Mouse (Mus musculus) urinary bladder, postnatal 4 days (tissue): Measurements from ENCODE around the gene Top3a.

Experiments used
- DNase-seq, 2 experiments: peaks; one replicate each; pipeline ENCODE4 v3.0.0; 2021 to 2022; ENCODE audit warnings: low spot score in 2 of 2

Top3a gene

DNA sequence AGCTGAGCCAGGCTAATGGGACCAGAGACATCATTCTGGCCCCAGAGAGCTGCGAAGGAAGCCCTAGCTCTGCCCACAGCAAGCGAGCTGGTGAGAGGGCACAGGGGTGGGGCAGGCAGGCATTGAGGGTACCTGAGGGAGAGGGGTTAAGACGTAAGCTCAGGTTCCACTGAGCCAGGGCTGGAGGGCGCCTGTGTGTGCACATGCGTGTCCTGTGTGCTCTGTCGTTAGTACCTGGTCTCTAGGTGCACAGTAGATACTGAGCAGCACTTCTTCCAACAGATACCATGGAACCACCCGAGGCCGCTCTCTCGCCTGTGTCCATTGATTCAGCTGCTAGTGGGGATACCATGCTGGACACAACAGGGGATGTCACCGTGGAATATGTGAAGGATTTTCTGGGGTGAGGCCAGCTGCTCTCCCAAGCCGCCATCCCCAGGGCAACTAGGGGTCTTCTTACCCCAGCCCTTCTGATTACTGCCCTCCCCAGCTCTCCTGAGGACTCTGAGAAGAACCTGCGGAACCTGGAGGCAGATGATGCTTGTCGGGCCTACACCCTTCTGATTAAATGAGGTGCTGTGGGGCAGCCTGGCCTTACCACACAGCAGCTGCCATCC lies 64.4 kb downstream of the Top3a start:
- DNase-seq, result no peak

DNA sequence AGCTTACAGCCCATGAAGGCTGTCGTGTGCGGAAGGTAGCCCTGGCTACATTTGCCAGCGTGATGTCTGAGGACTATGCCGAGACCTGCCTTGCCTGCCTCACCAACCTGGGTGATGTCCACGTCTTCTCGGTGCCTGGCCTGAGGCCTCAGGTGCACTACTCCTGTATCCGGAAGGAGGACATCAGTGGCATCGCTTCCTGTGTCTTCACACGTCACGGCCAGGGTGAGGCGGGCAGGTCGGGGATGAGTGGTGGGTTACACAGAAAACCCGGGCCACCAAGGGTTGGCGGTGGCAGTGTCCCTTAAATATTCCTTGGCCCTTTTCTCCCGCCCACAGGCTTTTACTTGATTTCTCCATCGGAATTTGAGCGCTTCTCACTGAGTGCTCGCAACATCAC lies 65.1 kb downstream of the Top3a start:
- DNase-seq, result no peak

DNA sequence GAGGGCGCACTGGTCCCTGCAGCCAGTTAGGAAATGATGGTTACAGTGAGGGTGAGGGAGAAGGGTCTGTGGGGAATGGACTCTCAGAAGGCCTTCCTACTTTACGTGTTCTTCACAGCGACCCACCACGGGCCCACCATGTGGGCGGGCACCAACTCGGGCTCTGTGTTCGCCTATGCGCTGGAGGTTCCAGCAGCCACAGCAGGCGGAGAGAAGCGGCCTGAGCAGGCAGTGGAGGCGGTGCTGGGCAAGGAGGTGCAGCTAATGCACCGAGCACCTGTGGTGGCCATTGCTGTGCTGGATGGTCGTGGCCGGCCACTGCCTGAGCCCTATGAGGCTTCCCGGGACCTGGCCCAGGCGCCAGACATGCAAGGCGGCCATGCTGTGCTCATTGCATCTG lies 65.9 kb downstream of the Top3a start:
- no peak for DNase-seq

DNA sequence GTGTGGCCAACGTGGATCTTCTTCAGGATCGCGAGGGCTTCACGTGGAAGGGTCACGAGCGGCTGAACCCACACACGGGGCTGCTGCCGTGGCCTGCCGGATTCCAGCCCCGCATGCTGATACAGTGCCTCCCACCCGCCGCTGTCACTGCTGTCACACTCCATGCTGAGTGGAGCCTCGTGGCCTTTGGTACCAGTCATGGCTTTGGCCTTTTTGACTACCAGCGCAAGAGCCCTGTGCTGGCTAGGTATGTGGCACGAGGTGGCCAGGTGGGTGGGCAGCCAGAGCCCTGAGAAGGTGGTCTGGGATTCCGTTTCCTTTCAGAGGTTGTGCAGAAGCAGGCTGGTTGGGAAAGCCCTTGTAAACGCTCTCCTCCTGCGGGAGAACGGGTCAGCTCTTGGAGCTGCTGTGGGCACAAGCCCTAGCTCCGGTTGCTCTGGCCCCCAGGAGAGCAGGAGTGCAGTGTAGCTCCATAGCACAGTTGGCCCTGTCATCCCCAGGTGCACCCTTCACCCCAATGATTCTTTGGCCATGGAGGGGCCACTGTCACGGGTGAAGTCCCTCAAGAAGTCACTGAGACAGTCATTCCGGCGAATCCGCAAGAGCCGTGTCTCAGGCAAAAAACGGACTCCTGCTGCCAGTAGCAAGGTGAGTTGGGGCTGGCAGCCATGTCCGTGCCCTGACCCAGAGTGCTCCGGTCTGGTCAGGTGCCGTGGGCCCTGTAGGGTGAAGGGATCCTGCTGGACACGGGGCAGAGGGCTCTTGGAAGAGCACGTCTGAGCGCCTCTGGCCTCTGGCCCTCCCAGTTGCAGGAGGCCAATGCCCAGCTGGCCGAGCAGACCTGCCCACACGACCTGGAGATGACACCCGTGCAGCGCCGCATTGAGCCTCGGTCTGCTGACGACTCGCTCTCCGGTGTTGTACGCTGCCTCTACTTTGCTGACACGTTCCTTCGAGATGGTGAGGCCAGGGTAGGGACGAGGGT lies 67.4 kb downstream of the Top3a start:
- no peak for DNase-seq

DNA sequence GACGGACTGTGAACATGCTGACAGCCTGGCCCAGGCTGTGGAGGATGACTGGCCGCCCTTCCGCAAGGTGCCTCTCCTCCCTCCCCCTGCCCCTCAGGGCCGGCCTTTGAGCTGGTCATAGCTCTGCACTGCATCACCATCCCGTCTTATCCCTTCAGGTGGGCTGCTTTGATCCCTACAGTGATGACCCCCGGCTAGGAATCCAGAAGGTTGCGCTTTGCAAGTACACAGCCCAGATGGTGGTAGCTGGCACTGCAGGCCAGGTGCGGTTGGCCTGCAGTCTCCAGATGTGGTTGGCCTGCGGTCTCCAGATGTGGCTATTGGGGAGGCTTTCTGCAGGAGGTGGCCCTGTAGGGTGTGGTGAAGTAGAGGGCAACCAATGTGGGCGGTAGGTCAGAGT lies 68.5 kb downstream of the Top3a start:
- no peak for DNase-seq

DNA sequence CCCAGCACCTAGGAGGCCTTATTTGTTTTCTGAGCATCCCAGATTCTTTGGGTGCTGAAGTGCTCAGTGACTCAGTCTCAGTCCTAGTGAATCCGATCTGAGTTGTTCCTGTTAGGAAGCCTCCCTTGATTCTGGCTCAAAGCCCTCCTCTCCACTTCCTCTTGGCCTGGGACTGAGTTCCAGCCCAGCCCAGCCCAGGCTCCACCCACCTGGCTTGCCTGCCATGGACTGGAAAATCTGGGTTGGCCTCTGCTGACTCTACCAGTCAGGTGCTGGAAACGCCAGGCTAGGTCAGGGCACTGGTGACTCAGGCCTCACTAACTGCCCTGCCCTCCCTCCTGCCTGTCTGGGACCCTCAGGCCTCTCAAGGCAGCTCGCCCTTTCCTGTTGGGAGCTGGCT lies 69.5 kb downstream of the Top3a start:
- peak; percentile 73 to 83 for DNase-seq

DNA sequence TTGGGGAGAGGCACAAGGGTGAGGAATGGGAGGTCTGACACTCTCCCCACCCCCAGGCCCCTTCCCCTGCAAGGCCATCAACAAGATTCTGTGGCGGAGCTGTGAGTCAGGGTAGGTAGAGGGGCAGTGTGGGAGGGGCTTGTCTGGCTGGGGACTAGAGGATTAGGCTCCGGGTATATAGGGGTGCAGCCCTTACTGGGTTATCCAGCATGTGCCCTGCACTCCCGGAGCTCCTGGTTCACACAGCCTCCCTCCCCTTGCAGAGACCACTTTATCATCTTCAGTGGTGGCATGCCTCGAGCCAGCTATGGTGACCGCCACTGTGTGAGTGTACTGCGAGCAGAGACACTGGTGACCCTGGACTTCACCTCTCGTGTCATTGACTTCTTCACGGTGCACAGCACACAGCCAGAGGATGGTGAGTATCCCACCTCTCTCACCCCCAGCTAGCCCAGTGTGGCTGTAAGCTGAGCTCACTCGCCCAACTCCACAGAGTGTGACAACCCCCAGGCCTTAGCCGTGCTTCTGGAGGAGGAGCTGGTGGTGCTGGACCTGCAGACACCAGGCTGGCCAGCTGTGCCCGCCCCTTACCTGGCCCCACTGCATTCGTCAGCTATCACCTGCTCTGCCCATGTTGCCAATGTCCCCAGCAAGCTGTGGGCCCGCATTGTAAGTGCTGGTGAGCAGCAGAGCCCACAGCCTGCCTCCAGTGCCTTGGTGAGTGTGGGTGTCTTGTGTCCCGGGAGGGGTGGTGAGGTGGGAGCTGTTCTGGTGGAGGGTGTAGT lies 70.3 kb downstream of the Top3a start:
- peak in 1 of 2 experiments; percentile 17 for DNase-seq

DNA sequence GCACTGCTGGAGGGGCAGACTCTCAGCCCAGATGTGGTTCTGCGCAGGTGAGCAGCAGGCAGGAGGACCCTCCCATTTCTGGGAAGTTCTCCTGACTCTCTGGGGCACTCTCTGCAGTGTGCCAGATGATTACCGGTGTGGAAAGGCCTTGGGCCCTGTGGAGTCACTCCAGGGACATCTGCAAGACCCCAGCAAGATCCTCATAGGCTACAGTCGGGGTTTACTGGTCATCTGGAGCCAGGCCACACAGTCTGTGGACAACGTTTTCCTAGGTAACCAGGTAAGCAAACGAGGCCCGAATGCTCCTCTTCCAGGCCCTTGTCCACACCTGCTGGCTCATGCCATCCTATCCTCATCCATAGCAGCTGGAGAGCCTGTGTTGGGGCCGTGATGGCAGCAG lies 71.1 kb downstream of the Top3a start:
- DNase-seq, result no peak

DNA sequence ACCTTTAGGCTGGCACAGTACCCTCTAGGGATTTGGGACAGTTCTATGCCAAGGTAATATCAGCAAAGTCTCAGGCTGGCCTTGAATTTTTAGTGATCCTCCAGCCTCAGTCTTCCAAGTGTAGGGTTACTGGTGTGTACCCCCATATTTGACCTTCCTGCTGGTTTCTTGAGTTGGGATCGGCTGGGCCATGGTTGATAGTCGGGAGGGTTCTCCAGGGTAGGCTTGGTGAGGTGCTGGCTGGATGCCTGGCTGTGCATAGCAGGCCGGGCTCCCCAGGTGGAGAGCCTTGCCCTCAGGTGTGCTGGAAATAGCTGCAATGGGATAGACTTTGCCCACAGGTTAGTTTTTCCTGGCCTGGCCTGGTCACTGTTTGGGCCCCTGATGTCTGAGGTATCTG lies 71.9 kb downstream of the Top3a start:
- peak in 1 of 2 experiments; percentile 54 for DNase-seq

DNA sequence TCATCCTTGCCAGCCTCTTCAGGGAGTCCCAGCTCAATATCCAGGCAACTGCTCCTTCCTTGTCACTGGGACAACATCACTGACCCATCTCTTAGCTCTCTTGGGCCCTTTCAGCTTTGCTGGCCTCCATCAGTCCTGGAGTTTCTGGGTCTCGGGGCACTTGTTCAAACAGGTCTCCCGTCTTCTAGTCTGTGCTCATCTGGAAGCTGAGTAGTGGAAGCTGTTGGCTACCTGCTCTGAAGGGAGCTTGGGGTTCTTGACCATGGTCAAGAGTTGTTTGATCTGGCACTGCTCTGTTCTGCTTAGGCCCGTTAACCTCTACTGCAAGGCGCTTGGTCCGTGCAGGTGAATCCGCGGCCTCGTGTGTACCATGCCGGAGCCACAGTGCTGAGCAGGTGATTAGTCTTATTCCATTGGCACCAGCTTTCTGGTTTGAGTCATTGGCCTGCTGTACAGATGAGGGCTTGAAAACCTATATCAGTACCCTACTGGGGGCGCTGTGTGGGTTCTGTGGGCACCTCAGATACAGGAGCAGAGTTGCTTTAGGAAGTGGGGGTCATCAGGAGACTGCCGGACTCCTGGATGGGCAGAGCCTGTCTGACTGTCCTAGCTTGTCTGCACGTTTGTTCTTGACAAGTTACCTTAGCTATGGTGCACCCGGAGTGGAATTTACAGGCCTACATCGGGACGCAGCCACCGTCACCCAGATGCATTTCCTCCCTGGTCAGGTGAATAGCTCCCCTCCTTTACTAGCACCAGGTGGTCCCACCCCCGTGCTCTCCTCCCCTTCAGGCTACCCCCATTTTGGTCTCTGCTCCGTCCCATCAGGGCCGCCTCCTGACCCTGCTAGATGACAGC lies 72.9 kb downstream of the Top3a start:
- peak in 1 of 2 experiments; percentile 57 for DNase-seq

DNA sequence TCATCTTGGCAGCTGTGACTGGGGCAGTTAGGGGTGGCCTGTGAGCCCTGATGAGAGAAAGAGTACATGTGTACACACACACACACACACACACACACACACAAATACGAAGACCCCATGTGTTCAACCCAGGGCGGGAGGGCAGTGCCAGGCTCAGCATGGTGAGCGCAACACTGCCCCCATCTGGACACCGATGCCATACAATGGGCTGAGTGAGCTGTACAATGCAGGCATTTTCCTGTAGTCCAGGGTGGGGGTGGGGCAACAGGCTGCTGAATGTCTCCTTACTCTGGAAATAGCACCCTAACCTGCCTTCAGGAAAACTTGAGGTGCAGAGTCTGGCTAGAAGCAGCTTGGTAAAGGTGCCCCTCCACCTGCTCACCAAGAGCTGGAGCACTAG lies 74.0 kb downstream of the Top3a start:
- DNase-seq, result peak; percentile 35 to 77

DNA sequence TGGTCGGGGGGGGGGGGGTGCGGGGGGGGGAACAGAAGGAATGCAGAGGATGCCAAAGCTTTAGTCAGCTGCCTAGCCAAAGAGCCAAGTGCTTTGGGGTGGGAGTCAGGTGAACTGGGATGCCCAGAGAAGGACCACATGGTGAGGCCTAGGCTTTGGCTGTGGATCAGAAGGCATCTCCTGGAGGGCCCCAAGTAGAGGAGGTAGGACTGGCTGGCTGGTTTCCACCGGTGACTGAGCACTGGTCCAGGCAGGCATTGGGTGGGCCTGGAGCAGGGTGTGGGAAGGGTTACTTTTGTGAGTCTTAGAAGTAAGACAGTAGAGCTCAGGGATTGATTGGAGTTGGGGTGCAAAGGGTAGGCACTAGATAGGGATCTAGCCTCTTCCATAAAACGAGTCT lies 75.6 kb downstream of the Top3a start:
- peak; percentile 17 to 47 for DNase-seq

DNA sequence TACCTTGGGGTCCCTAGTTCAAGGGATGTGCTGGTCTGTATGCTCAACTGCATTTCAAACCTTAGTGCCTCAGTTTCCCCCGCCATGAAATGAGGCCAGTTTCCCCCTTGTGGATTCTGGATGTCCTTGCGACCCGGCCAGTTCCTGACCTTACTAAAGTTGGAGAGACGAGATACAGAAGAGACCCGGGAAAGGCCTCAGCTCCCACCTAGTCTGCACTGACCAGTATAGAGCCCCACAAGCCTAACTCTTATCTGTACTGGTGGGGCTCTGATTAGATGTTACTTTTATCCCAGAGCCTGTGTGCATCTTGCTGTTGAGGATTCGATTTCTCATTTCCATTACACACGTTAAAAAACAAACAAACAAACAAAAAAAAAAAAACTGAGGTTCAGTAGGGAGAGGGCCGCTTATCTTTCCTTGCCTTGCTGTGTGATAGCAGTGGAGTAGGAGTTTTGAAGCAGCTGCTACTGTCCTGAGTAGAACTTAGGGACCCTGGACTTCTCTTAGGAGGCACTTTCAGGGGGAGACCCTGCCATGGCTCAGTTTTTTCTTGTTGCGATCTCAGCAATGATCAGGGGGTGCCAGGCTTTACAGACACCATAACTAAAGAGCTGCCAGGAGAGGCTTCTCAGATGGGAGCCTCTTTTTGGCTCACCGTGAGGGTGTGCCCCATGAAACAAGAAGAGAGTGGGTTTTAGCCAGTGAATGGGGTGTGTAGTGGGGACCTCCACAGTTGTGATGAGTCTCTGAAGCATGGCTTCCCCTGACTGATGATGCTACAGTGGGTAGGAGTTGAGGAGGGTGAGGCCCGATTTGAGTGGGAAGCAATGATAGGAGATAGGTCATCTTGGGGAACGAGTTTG lies 76.6 kb downstream of the Top3a start:
- DNase-seq, result no peak

DNA sequence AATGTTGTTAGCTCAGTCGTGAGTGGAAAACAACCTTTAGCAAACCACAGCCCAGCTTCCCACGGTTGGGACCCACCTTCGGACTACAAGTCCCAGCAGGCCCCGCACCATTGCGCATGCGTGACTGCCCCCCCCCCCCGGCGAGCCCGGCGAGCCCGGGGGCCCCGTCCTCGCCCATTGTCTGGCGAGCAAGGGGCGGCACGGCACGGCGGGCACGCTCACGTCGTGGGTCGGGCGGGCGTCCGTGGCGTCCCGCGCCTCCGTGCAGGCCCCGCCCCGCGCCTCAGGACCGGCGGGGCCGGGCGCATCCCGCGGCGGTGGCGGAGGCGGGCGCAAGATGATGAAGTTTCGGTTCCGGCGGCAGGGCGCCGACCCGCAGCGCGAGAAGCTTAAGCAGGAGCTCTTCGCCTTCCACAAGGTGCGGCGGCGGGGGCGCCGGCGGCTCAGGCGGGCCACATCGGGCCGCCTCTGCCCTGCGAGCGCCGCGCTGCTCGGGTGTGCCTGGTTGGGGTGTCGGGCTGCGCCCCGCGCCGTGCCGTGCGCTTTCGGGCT lies 77.6 kb downstream of the Top3a start, which contains the start of gene Llgl1:
Gene Llgl1, plus strand, starts transcription at position 200 of the 552 bp plus-strand sequence.
- DNase-seq, result peak; percentile 86 to 87

DNA sequence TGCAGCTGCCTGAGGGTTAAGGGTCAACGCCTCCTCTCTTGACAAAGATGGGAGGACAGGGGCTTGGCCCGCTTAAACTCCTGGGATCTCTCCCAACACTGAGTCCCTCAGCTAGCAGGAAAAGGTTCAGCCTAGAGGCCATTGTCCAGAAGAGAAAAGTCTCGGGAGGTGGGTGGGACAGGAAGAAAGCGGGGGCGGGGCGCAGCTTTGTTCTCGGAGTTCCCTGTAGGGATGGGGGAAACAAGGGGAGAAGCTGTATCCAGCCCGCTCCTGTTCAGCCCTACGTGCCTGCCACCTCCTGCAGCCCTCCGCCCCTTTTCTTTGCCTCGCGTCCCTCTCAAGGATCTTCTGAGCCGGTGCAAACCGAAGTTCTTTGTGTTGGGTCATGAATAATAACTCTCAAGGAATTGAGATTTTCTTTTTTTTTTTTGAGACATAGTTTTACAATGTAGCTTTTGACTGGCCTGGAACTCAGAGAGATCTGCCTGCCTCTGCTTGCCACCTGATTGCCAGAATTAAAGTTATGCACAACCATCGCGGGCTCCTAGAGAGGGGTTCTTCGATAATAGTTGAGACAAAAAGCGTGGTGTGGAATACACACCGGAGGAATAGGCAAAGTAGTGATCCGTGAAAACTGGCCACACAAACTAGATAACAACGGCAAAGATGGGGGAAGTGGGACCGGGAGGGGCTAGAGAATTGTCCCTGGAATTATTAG lies 78.2 kb downstream of the Top3a start:
- DNase-seq, result peak; percentile 73 to 80

DNA sequence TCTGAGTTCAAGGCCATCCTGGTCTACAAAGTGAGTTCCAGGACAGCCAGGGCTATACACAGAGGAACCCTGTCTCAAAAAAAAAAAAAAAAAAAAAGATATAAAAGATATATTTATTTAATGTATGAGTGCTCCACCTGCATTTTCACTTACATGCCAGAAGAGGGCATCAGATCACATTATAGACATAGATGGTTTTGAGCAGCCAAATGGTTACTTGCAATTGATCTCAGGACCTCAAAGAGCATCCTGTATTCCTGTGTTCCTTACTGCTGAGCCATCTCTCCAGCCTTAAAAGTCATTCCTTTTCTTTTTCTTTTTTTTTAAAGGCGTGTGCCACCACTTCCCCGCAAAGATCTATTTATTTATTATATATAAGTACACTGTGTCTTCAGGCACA lies 79.6 kb downstream of the Top3a start:
- DNase-seq, result no peak

DNA sequence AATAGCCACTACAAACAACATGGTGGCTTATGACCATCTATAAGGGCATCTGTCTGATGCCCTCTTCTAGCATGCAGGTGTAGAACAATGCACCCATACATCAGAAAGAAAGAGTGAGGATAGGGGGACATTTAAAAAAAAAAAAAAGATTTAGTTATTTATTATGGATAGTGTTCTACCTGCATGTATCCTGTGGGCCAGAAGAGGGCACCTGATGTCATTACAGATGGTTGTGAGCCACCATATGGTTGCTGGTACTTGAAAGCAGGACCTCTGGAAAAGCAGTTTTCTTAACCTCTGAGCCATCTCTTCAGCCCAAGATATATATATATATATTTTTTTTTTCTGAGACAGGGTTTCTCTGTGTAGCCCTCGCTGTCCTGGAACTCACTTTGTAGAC lies 81.0 kb downstream of the Top3a start:
- no peak for DNase-seq
